Mouse (Mus musculus) monocyte, adult 5-6 weeks (primary cell): Measurements from ENCODE around the gene Hoxc10. TPM values are rescaled to one million over a fixed set of nuclear protein-coding genes. Genes with fewer than 3 reads are reported as not detected.

Experiments
- ATAC-seq: fragments of 153-309, 156-312 bp; replicated peaks from 2 replicates; pipeline ENCODE4 v1.8.0; 2017; ENCODE audit warnings: mild to moderate bottlenecking; ENCODE audit not compliant: low TSS enrichment, insufficient number of reproducible peaks, severe bottlenecking, poor library complexity, low FRiP score
- total RNA-seq: library from RNA; stranded (forward); fragments of 200-1000, 200-491, 200-594 nt; gene quantifications from 3 replicates; pipeline ENCODE4 v1.2.3, GENCODE M21; 2017

Gene Hoxc10
- total RNA-seq, 1 experiment from 2014 or later = not detected

- ATAC-seq = no peak
Measured at GRCm38 (mm10) chr15:102965003-102965891, 1.3 kb upstream of the Hoxc10 start.

GRCm38 (mm10) chr15:102965892-102966775, 462 bp upstream of the Hoxc10 start:
- ATAC-seq = peak; percentile 50

GRCm38 (mm10) chr15:102967312-102967510, 615 bp downstream of the Hoxc10 start, which contains the start of gene Hoxc5:
Gene Hoxc5 (plus strand): TSS chr15:102967443.
- ATAC-seq = no peak

GRCm38 (mm10) chr15:102967511-102968397, 1.2 kb downstream of the Hoxc10 start:
- ATAC-seq = no peak

- no peak for ATAC-seq
Measured at GRCm38 (mm10) chr15:102969296-102969695, 2.7 kb downstream of the Hoxc10 start.

- no peak for ATAC-seq
Measured at GRCm38 (mm10) chr15:102970740-102971139, 4.1 kb downstream of the Hoxc10 start.

- no peak for ATAC-seq
Measured at GRCm38 (mm10) chr15:102972254-102972653, 5.7 kb downstream of the Hoxc10 start.

- no peak for ATAC-seq
Measured at GRCm38 (mm10) chr15:102972753-102973152, 6.2 kb downstream of the Hoxc10 start.

GRCm38 (mm10) chr15:102975034-102975433, 8.4 kb downstream of the Hoxc10 start:
- no peak for ATAC-seq

GRCm38 (mm10) chr15:102975688-102976111, 9.1 kb downstream of the Hoxc10 start:
- no peak for ATAC-seq

GRCm38 (mm10) chr15:102976171-102976570, 9.6 kb downstream of the Hoxc10 start, which contains the start of gene Hoxc9:
Gene Hoxc9 (plus strand): TSS chr15:102976439.
- ATAC-seq = no peak

GRCm38 (mm10) chr15:102976631-102977422, 10.2 kb downstream of the Hoxc10 start:
- no peak for ATAC-seq

- ATAC-seq = no peak
Measured at GRCm38 (mm10) chr15:102977423-102977974, 10.9 kb downstream of the Hoxc10 start.

- ATAC-seq = no peak
Measured at GRCm38 (mm10) chr15:102978615-102979515, 12.3 kb downstream of the Hoxc10 start.

GRCm38 (mm10) chr15:102979936-102980335, 13.3 kb downstream of the Hoxc10 start:
- no peak for ATAC-seq

GRCm38 (mm10) chr15:102980352-102980751, 13.8 kb downstream of the Hoxc10 start:
- no peak for ATAC-seq

- ATAC-seq = no peak
Measured at GRCm38 (mm10) chr15:102980912-102981311, 14.3 kb downstream of the Hoxc10 start.
